Mouse (Mus musculus) left cerebral cortex, adult 18-20 months (tissue): ENCODE results near the gene A630001G21Rik. TPM values are rescaled to one million over a fixed set of nuclear protein-coding genes. Genes with fewer than 3 reads are reported as not detected.
"Not testable (repeated sequence)": the region's sequence is repeated elsewhere in the genome, so short reads cannot be mapped to it uniquely, and the experiment has no call there.

ENCODE experiments used
- DNase-seq, 2 experiments: peaks; one replicate each; pipeline ENCODE4 v3.0.0; 2021 to 2022; ENCODE audit warnings: low spot score in 2 of 2, mixed read lengths in 1 of 2
- long read RNA-seq, 2 experiments: library from polyadenylated mRNA; stranded (forward); transcript quantifications; one replicate each; pipeline ENCODE4 v2.0.0; 2021
- total RNA-seq, 2 experiments: library from RNA; stranded (reverse); gene quantifications; 2 replicates each; pipeline ENCODE4 v1.2.3; 2021

Gene A630001G21Rik
- under 1 TPM; 0.19 to 0.63 TPM for total RNA-seq
- long read RNA-seq, experiment 1, result 0 reads
- long read RNA-seq, experiment 2, result 0 reads

- no peak for DNase-seq
Observed at GRCm38 (mm10) chr1:85778436-85778835, at the start of gene A630001G21Rik. TSS of gene A630001G21Rik (minus strand) at chr1:85778643.

GRCm38 (mm10) chr1:85827166-85827565, 48.7 kb upstream of the A630001G21Rik start:
- DNase-seq, result no peak

- no peak for DNase-seq
Observed at GRCm38 (mm10) chr1:85824905-85825304, 46.5 kb upstream of the A630001G21Rik start.

GRCm38 (mm10) chr1:85822239-85822638, 43.8 kb upstream of the A630001G21Rik start:
- no peak for DNase-seq

GRCm38 (mm10) chr1:85819695-85820094, 41.3 kb upstream of the A630001G21Rik start:
- DNase-seq, result no peak

GRCm38 (mm10) chr1:85818121-85818520, 39.7 kb upstream of the A630001G21Rik start:
- no peak for DNase-seq

GRCm38 (mm10) chr1:85814213-85814612, 35.8 kb upstream of the A630001G21Rik start:
- not testable (repeated sequence) for DNase-seq

GRCm38 (mm10) chr1:85810787-85811186, 32.3 kb upstream of the A630001G21Rik start:
- no peak for DNase-seq

GRCm38 (mm10) chr1:85810343-85810742, 31.9 kb upstream of the A630001G21Rik start:
- no peak for DNase-seq

- DNase-seq, result no peak
Observed at GRCm38 (mm10) chr1:85809256-85809655, 30.8 kb upstream of the A630001G21Rik start.

GRCm38 (mm10) chr1:85804551-85804950, 26.1 kb upstream of the A630001G21Rik start:
- DNase-seq, result no peak

GRCm38 (mm10) chr1:85802517-85802916, 24.1 kb upstream of the A630001G21Rik start:
- no peak for DNase-seq

GRCm38 (mm10) chr1:85799776-85800175, 21.3 kb upstream of the A630001G21Rik start:
- no peak for DNase-seq

GRCm38 (mm10) chr1:85795196-85795595, 16.8 kb upstream of the A630001G21Rik start:
- no peak for DNase-seq

- DNase-seq, result peak in 1 of 2 experiments; percentile 22
Observed at GRCm38 (mm10) chr1:85794106-85794771, 15.8 kb upstream of the A630001G21Rik start.

- DNase-seq, result peak; percentile 80 to 92
Observed at GRCm38 (mm10) chr1:85793208-85794105, 15.0 kb upstream of the A630001G21Rik start, which contains the start of gene Cab39. TSS of gene Cab39 (plus strand) at chr1:85793441.

GRCm38 (mm10) chr1:85791476-85791875, 13.0 kb upstream of the A630001G21Rik start:
- DNase-seq, result no peak

GRCm38 (mm10) chr1:85790565-85790964, 12.1 kb upstream of the A630001G21Rik start:
- no peak for DNase-seq

GRCm38 (mm10) chr1:85779428-85780180, 1.2 kb upstream of the A630001G21Rik start:
- DNase-seq, result no peak

- DNase-seq, result no peak
Observed at GRCm38 (mm10) chr1:85779012-85779411, 569 bp upstream of the A630001G21Rik start.

- DNase-seq, result no peak
Observed at GRCm38 (mm10) chr1:85776154-85776553, 2.3 kb downstream of the A630001G21Rik start.
